Mouse (Mus musculus) layer of hippocampus, postnatal 25 days (tissue): Measurements from ENCODE around the gene Wfdc13. TPM values are rescaled to one million over a fixed set of nuclear protein-coding genes. Genes with fewer than 3 reads are reported as not detected.
"Not testable (repeated sequence)": the region's sequence is repeated elsewhere in the genome, so short reads cannot be mapped to it uniquely, and the experiment has no call there.

Experiments used
- DNase-seq, 2 experiments: peaks; one replicate each; pipeline ENCODE4 v3.0.0; 2022; ENCODE audit warnings: mixed read lengths in 2 of 2, low spot score in 1 of 2; ENCODE audit errors: extremely low spot score in 1 of 2
- total RNA-seq, 2 experiments: library from RNA; stranded (reverse); gene quantifications; 2 replicates each; pipeline ENCODE4 v1.2.3; 2021

The Wfdc13 gene
- total RNA-seq, 2 experiments from 2014 or later, result not detected

- DNase-seq, result no peak
These were observed 30.1 kb downstream of the Wfdc13 start, which contains the start of gene Spint5 for GRCm38 (mm10) chr2:164715005-164715404. TSS of gene Spint5 (plus strand) at chr2:164715305.

GRCm38 (mm10) chr2:164716194-164716786, 31.4 kb downstream of the Wfdc13 start:
- DNase-seq, result not testable (repeated sequence)

GRCm38 (mm10) chr2:164723276-164723675, 38.4 kb downstream of the Wfdc13 start:
- no peak for DNase-seq

- peak; percentile 37 to 79 for DNase-seq
These were observed 41.1 kb downstream of the Wfdc13 start for GRCm38 (mm10) chr2:164725895-164726619.

- no peak for DNase-seq
These were observed 46.8 kb downstream of the Wfdc13 start for GRCm38 (mm10) chr2:164731719-164732118.

DNA sequence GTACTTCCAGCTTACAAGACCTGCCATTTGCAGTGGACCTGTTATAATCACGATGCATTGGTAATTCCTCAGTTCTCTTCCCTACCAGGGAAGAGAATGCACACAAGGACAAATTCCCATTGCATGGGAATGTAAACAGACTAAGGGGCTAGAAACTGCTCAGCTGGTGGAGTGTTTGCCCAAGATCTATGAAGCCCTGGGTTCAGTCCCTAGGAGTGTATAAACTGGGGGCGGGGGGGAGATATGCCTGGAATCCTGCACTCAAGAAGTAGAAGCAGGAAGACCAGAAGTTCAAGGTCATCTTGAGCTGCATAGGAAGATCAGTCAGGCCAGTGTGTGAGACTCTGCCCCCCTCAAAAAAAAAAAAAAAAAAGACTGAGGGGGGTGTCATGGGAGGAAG, 48.4 kb downstream of the Wfdc13 start:
- DNase-seq, result no peak

GRCm38 (mm10) chr2:164734839-164735238, 49.9 kb downstream of the Wfdc13 start:
- DNase-seq, result no peak

DNA sequence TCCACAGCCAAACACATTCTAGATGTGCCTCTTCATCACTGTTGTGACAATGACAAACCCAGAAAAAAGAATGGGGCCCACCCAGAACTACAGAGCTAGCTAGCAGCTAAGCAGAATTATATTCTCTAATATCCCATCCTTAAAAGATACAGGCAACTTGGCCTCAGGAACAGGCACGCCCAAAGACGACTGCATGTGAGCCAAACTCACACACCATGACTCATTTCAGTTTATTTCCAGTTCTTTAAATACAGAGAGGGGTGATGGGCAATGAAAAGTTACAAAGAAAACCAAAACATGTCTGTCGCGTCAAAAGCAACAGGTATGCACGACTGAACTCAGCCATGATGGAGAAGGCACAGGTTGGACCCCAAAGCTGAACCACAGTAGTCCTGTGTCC, 50.5 kb downstream of the Wfdc13 start:
- no peak for DNase-seq

Other genes starting within 250 kb of the Wfdc13 start
- 100 to 1,000 TPM; 101 to 146 TPM for gene Sdc4, start 241.2 kb upstream of the Wfdc13 start, total RNA-seq
- 10 to 100 TPM; 41.0 to 45.2 TPM for gene Sys1, start 228.1 kb upstream of the Wfdc13 start, total RNA-seq
- gene Gm20458, start 224.1 kb upstream of the Wfdc13 start, total RNA-seq, result 10 to 100 TPM in 1 of 2 experiments, 1 to 10 TPM in 1; 3.9 to 11.3 TPM
- gene Trp53tg5, start 211.4 kb upstream of the Wfdc13 start, total RNA-seq, result not detected
- 100 to 1,000 TPM; 116 to 118 TPM for gene Dbndd2, start 199.0 kb upstream of the Wfdc13 start, total RNA-seq
- gene Pigt, start 187.6 kb upstream of the Wfdc13 start, total RNA-seq, result 10 to 100 TPM; 85.3 to 87.3 TPM
- gene Wfdc2, start 122.7 kb upstream of the Wfdc13 start, total RNA-seq, result under 1 TPM in 1 of 2 experiments, not detected in 1; 0.34 TPM
- gene Spint3, start 111.6 kb upstream of the Wfdc13 start, total RNA-seq, result not detected
- gene Wfdc6a, start 99.7 kb upstream of the Wfdc13 start, total RNA-seq, result not detected
- not detected for gene Eppin, start 91.5 kb upstream of the Wfdc13 start, total RNA-seq
- not detected for gene Wfdc6b, start 71.6 kb upstream of the Wfdc13 start, total RNA-seq
- not detected for gene Wfdc8, start 71.5 kb upstream of the Wfdc13 start, total RNA-seq
- not detected for gene Wfdc16, start 46.3 kb upstream of the Wfdc13 start, total RNA-seq
- gene Wfdc10, start 29.1 kb upstream of the Wfdc13 start, total RNA-seq, result not detected
- gene Wfdc9, start 28.5 kb upstream of the Wfdc13 start, total RNA-seq, result not detected
- gene Wfdc11, start 11.0 kb upstream of the Wfdc13 start, total RNA-seq, result not detected
- not detected for gene Spint4, start 13.4 kb downstream of the Wfdc13 start, total RNA-seq
- gene Spint5, start 30.2 kb downstream of the Wfdc13 start, total RNA-seq, result not detected
- gene Wfdc3, start 60.8 kb downstream of the Wfdc13 start, total RNA-seq, result 1 to 10 TPM in 1 of 2 experiments, under 1 TPM in 1; 0.89 to 1.0 TPM
- 10 to 100 TPM; 37.0 TPM for gene Dnttip1, start 60.9 kb downstream of the Wfdc13 start, total RNA-seq
- gene Ube2c, start 84.8 kb downstream of the Wfdc13 start, total RNA-seq, result 1 to 10 TPM in 1 of 2 experiments, not detected in 1; 1.2 TPM
- gene Tnnc2, start 94.9 kb downstream of the Wfdc13 start, total RNA-seq, result not detected
- 10 to 100 TPM; 38.0 to 45.8 TPM for gene Snx21, start 100.7 kb downstream of the Wfdc13 start, total RNA-seq
- gene Acot8, start 119.8 kb downstream of the Wfdc13 start, total RNA-seq, result 10 to 100 TPM; 24.3 to 25.4 TPM
- 1 to 10 TPM; 7.8 to 9.3 TPM for gene Zswim3, start 120.0 kb downstream of the Wfdc13 start, total RNA-seq
- gene Zswim1, start 137.6 kb downstream of the Wfdc13 start, total RNA-seq, result 10 to 100 TPM; 22.7 to 22.9 TPM
- gene Spata25, start 143.4 kb downstream of the Wfdc13 start, total RNA-seq, result not detected
- gene Ctsa, start 147.8 kb downstream of the Wfdc13 start, total RNA-seq, result 100 to 1,000 TPM in 1 of 2 experiments, 10 to 100 TPM in 1; 93.3 to 106 TPM
- 1 to 10 TPM; 3.4 to 4.6 TPM for gene Neurl2, start 148.3 kb downstream of the Wfdc13 start, total RNA-seq
- 10 to 100 TPM; 68.8 to 73.7 TPM for gene Pltp, start 172.6 kb downstream of the Wfdc13 start, total RNA-seq
- gene Pcif1, start 194.2 kb downstream of the Wfdc13 start, total RNA-seq, result 10 to 100 TPM; 40.4 to 47.2 TPM
- gene Zfp335, start 226.7 kb downstream of the Wfdc13 start, total RNA-seq, result 10 to 100 TPM; 23.3 to 29.1 TPM